Mouse (Mus musculus): ENCODE measurements around the gene Pnck. TPM values are rescaled to one million over a fixed set of nuclear protein-coding genes. Genes with fewer than 3 reads are reported as not detected.

Pnck gene
- polyA plus RNA-seq, 1 experiment from 2014 or later: 143 TPM

- WGBS: 25% methylated on average over 23 of the region's 42 CpGs
- Histone ChIP-seq H3K27me3 (replicated peaks; ENCODE audit: control insufficient read depth, insufficient read depth, low read length) (no peaks in the 10 kb centered on the region), H3K4me2 (ENCODE audit: low read length) (peak overlapping the region; percentile 70), H3K9ac (replicated peaks; ENCODE audit: low read depth, low read length) (peak overlapping the region; percentile 71), H3K4me1 (replicated peaks; ENCODE audit: control insufficient read depth, insufficient read depth, low read length) (peaks cover 17% of the 10 kb centered on the region), H3K4me3 (replicated peaks; ENCODE audit: low read length) (peak overlapping the region; percentile 62), H3K9me3 (ENCODE audit: control insufficient read depth, low read length) (no peaks in the 10 kb centered on the region; the same call in 1 of the 2 replicates), H3K36me3 (ENCODE audit: control insufficient read depth, insufficient read depth) (no peaks in the 10 kb centered on the region), H3K27ac (ENCODE audit: low read length) (no peak overlapping the region)
- no peak; the same call in 1 of the 2 replicates for ATAC-seq
Measured at GRCm38 (mm10) chrX:73673619-73673967, 13.7 kb upstream of the Pnck start.

- H3K4me1 ChIP-seq (replicated peaks; ENCODE audit: control insufficient read depth, insufficient read depth, low read length): peaks cover 17% of the 10 kb centered on the region
- H3K9me3 ChIP-seq (ENCODE audit: control insufficient read depth, low read length): no peaks in the 10 kb centered on the region; the same call in 1 of the 2 replicates
- H3K36me3 ChIP-seq (ENCODE audit: control insufficient read depth, insufficient read depth): no peaks in the 10 kb centered on the region
- H3K4me3 ChIP-seq (replicated peaks; ENCODE audit: low read length): peak within 1 kb of the TSS; percentile 62
- peak within 1 kb of the TSS; percentile 70 for H3K4me2 ChIP-seq (ENCODE audit: low read length)
- H3K27ac ChIP-seq (ENCODE audit: low read length): peak within 1 kb of the TSS; percentile 44; the same call in 1 of the 2 replicates
- 30% methylated on average over 21 of the region's 72 CpGs for WGBS
- no peaks in the 10 kb centered on the region for H3K27me3 ChIP-seq (replicated peaks; ENCODE audit: control insufficient read depth, insufficient read depth, low read length)
- peak within 1 kb of the TSS; percentile 71 for H3K9ac ChIP-seq (replicated peaks; ENCODE audit: low read depth, low read length)
- peak; percentile 73 for ATAC-seq
Measured at GRCm38 (mm10) chrX:73672879-73673618, 13.1 kb upstream of the Pnck start, which contains the start of gene Slc6a8. TSS of gene Slc6a8 (plus strand) at chrX:73673150.

DNA sequence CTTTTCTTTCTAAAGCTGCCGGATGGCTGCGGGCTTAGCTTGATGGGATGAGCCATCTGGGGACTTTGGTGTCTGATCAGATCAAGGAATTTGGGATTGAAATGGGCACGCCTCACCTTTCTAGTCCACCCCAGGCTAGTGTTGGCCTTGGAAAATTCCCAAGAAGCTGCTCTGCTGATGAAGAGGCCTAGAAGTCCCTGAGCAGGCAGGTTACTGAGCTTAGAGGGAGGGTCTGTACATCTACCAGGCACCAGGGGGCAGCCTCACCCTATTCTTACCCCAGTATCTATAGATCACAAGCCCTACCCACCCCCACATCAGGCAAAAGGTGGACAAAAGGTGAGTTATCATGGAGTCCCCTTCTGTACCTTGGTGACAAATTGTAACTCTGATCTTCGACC, 12.1 kb upstream of the Pnck start:
- H3K9ac ChIP-seq (replicated peaks; ENCODE audit: low read depth, low read length): no peak overlapping the region
- no peaks in the 10 kb centered on the region for H3K27me3 ChIP-seq (replicated peaks; ENCODE audit: control insufficient read depth, insufficient read depth, low read length)
- 48% methylated on average over 4 of the region's 4 CpGs for WGBS
- peak; percentile 62 for ATAC-seq
- H3K9me3 ChIP-seq (ENCODE audit: control insufficient read depth, low read length): no peaks in the 10 kb centered on the region; the same call in 1 of the 2 replicates
- no peak overlapping the region for H3K4me3 ChIP-seq (replicated peaks; ENCODE audit: low read length)
- no peak overlapping the region for H3K27ac ChIP-seq (ENCODE audit: low read length)
- no peaks in the 10 kb centered on the region for H3K36me3 ChIP-seq (ENCODE audit: control insufficient read depth, insufficient read depth)
- H3K4me2 ChIP-seq (ENCODE audit: low read length): no peak overlapping the region
- peaks cover 17% of the 10 kb centered on the region for H3K4me1 ChIP-seq (replicated peaks; ENCODE audit: control insufficient read depth, insufficient read depth, low read length)

- Histone ChIP-seq H3K27ac (ENCODE audit: low read length) (no peak overlapping the region), H3K9ac (replicated peaks; ENCODE audit: low read depth, low read length) (no peak overlapping the region), H3K4me2 (ENCODE audit: low read length) (no peak overlapping the region), H3K9me3 (ENCODE audit: control insufficient read depth, low read length) (no peaks in the 10 kb centered on the region), H3K36me3 (ENCODE audit: control insufficient read depth, insufficient read depth) (no peaks in the 10 kb centered on the region), H3K4me1 (replicated peaks; ENCODE audit: control insufficient read depth, insufficient read depth, low read length) (peaks cover 10% of the 10 kb centered on the region), H3K27me3 (replicated peaks; ENCODE audit: control insufficient read depth, insufficient read depth, low read length) (no peaks in the 10 kb centered on the region; the same call in 1 of the 2 replicates), H3K4me3 (replicated peaks; ENCODE audit: low read length) (no peak overlapping the region)
- no peak for ATAC-seq
Measured at GRCm38 (mm10) chrX:73663143-73663542, 3.2 kb upstream of the Pnck start.

- WGBS: 28% methylated on average over 3 of the region's 3 CpGs
- ATAC-seq: peak; percentile 12
- H3K27me3 ChIP-seq (replicated peaks; ENCODE audit: control insufficient read depth, insufficient read depth, low read length): no peaks in the 10 kb centered on the region; the same call in 1 of the 2 replicates
- peaks cover 10% of the 10 kb centered on the region for H3K4me1 ChIP-seq (replicated peaks; ENCODE audit: control insufficient read depth, insufficient read depth, low read length)
- no peaks in the 10 kb centered on the region for H3K36me3 ChIP-seq (ENCODE audit: control insufficient read depth, insufficient read depth)
- peak overlapping the region; percentile 56 for H3K4me3 ChIP-seq (replicated peaks; ENCODE audit: low read length)
- H3K27ac ChIP-seq (ENCODE audit: low read length): 0 out of 2 replicates have a peak overlapping the region, but pooled peaks have one; percentile 18
- H3K9ac ChIP-seq (replicated peaks; ENCODE audit: low read depth, low read length): peak overlapping the region; percentile 77
- H3K9me3 ChIP-seq (ENCODE audit: control insufficient read depth, low read length): no peaks in the 10 kb centered on the region
- H3K4me2 ChIP-seq (ENCODE audit: low read length): peak overlapping the region; percentile 67
Measured at GRCm38 (mm10) chrX:73660284-73660665, 358 bp upstream of the Pnck start.

GRCm38 (mm10) chrX:73658936-73659574, 862 bp downstream of the Pnck start:
- Histone ChIP-seq H3K9me3 (ENCODE audit: control insufficient read depth, low read length) (no peaks in the 10 kb centered on the region), H3K36me3 (ENCODE audit: control insufficient read depth, insufficient read depth) (no peaks in the 10 kb centered on the region), H3K27ac (ENCODE audit: low read length) (no peak overlapping the region; the same call in 1 of the 2 replicates), H3K4me3 (replicated peaks; ENCODE audit: low read length) (peak overlapping the region; percentile 56), H3K4me1 (replicated peaks; ENCODE audit: control insufficient read depth, insufficient read depth, low read length) (peaks cover 10% of the 10 kb centered on the region), H3K4me2 (ENCODE audit: low read length) (peak overlapping the region; percentile 67), H3K9ac (replicated peaks; ENCODE audit: low read depth, low read length) (peak overlapping the region; percentile 77), H3K27me3 (replicated peaks; ENCODE audit: control insufficient read depth, insufficient read depth, low read length) (no peaks in the 10 kb centered on the region; the same call in 1 of the 2 replicates)
- peak; percentile 37 for ATAC-seq
- WGBS: 54% methylated on average over 13 of the region's 13 CpGs

DNA sequence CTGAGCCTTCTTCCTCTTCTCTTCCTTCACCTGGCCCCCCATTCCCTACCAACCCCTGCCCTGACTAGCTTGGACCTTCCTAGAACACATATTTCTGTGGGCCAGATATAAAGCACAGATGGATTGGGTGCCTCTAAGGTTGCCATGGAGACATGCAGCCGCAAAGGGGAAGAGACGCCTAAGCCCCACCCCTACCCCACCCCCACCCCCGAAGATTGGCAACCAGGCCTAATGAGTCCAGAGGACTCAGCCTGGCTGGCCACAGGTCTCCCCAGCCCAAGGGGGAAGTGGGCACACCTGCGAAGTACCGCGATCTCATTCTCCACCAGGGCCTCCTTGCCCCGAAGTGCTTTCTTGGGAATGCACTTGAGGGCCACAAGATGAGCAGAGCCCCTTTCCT, 1.5 kb downstream of the Pnck start:
- Histone ChIP-seq H3K9ac (replicated peaks; ENCODE audit: low read depth, low read length) (no peak overlapping the region), H3K4me2 (ENCODE audit: low read length) (peak overlapping the region; percentile 67), H3K4me3 (replicated peaks; ENCODE audit: low read length) (peak overlapping the region; percentile 56), H3K36me3 (ENCODE audit: control insufficient read depth, insufficient read depth) (no peaks in the 10 kb centered on the region), H3K9me3 (ENCODE audit: control insufficient read depth, low read length) (no peaks in the 10 kb centered on the region), H3K4me1 (replicated peaks; ENCODE audit: control insufficient read depth, insufficient read depth, low read length) (peaks cover 10% of the 10 kb centered on the region), H3K27ac (ENCODE audit: low read length) (no peak overlapping the region), H3K27me3 (replicated peaks; ENCODE audit: control insufficient read depth, insufficient read depth, low read length) (no peaks in the 10 kb centered on the region; the same call in 1 of the 2 replicates)
- WGBS: 38% methylated on average over 7 of the region's 7 CpGs
- no peak for ATAC-seq

- H3K9me3 ChIP-seq (ENCODE audit: control insufficient read depth, low read length): no peaks in the 10 kb centered on the region
- H3K27ac ChIP-seq (ENCODE audit: low read length): no peak overlapping the region
- no peaks in the 10 kb centered on the region; the same call in 1 of the 2 replicates for H3K27me3 ChIP-seq (replicated peaks; ENCODE audit: control insufficient read depth, insufficient read depth, low read length)
- H3K4me1 ChIP-seq (replicated peaks; ENCODE audit: control insufficient read depth, insufficient read depth, low read length): peaks cover 10% of the 10 kb centered on the region
- no peak overlapping the region for H3K4me2 ChIP-seq (ENCODE audit: low read length)
- ATAC-seq: no peak
- no peak overlapping the region for H3K9ac ChIP-seq (replicated peaks; ENCODE audit: low read depth, low read length)
- no peaks in the 10 kb centered on the region for H3K36me3 ChIP-seq (ENCODE audit: control insufficient read depth, insufficient read depth)
- no peak overlapping the region for H3K4me3 ChIP-seq (replicated peaks; ENCODE audit: low read length)
- WGBS: 70% methylated on average over 3 of the region's 3 CpGs
Measured at GRCm38 (mm10) chrX:73655529-73655928, 4.4 kb downstream of the Pnck start.

GRCm38 (mm10) chrX:73654177-73654576, 5.7 kb downstream of the Pnck start:
- no peak overlapping the region for H3K4me2 ChIP-seq (ENCODE audit: low read length)
- H3K4me3 ChIP-seq (replicated peaks; ENCODE audit: low read length): no peak overlapping the region
- peak; percentile 30; the same call in 1 of the 2 replicates for ATAC-seq
- H3K9ac ChIP-seq (replicated peaks; ENCODE audit: low read depth, low read length): no peak overlapping the region
- no peaks in the 10 kb centered on the region for H3K36me3 ChIP-seq (ENCODE audit: control insufficient read depth, insufficient read depth)
- no peak overlapping the region for H3K27ac ChIP-seq (ENCODE audit: low read length)
- H3K4me1 ChIP-seq (replicated peaks; ENCODE audit: control insufficient read depth, insufficient read depth, low read length): peaks cover 6% of the 10 kb centered on the region
- H3K9me3 ChIP-seq (ENCODE audit: control insufficient read depth, low read length): no peaks in the 10 kb centered on the region
- no peaks in the 10 kb centered on the region for H3K27me3 ChIP-seq (replicated peaks; ENCODE audit: control insufficient read depth, insufficient read depth, low read length)
- WGBS: 12% methylated on average over 6 of the region's 6 CpGs

Measured in forebrain, embryonic 16.5 days (tissue).